Mouse (Mus musculus) bone marrow macrophage, adult 2 months (primary cell): ENCODE measurements around the gene Tmem56.

Experiments
- CTCF ChIP-seq: IDR thresholded peaks from 2 replicates; pipeline ENCODE4 v1.5.1; 2012; ENCODE audit warnings: low read depth, mild to moderate bottlenecking, low read length, moderate library complexity
- POLR2A ChIP-seq: IDR thresholded peaks from 2 replicates; pipeline ENCODE4 v1.6.1; 2012; ENCODE audit warnings: mild to moderate bottlenecking, low read depth, low read length, borderline replicate concordance

DNA sequence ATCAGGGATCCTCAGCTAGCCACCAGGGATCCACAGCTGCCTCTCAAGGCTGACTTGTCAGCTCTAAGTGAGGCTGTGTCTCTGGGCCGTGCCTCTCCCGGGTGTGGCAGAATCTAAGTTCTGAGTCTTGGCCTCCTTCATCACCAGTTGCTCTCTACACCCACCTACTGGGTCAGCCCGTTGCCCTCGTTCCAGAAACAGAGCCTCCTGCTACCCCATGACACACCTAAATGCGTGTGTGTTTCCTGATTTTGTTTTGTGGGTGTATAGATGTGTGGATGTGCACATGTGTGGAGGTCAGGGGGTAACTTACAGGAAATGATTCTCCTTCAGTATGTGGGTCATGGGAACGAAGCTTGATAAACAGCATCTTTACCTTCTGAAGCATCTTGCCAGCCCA lies 29.5 kb upstream of the Tmem56 start:
- no peak for TF ChIP-seq CTCF
- TF ChIP-seq POLR2A = no peak
